Mouse (Mus musculus) hematopoietic stem cell, adult 5-6 weeks (primary cell): ENCODE data around the gene Sugct. TPM values are rescaled to one million over a fixed set of nuclear protein-coding genes. Genes with fewer than 3 reads are reported as not detected.
"Not testable (repeated sequence)": the region's sequence is repeated elsewhere in the genome, so short reads cannot be mapped to it uniquely, and the experiment has no call there.

Experiments used
- ATAC-seq, 2 experiments: fragments of 125-278 bp in 1 of 2; replicated peaks in 1 of 2; 2 replicates each; pipeline ENCODE4 v1.8.0; 2016 to 2017; ENCODE audit warnings: inconsistent platforms in 2 of 2, mild to moderate bottlenecking in 2 of 2, moderate number of reproducible peaks in 2 of 2, low read depth in 1 of 2, moderate TSS enrichment in 1 of 2; ENCODE audit not compliant: low FRiP score in 2 of 2, poor library complexity in 2 of 2, severe bottlenecking in 2 of 2, insufficient read depth in 1 of 2, low TSS enrichment in 1 of 2
- total RNA-seq: library from RNA; stranded (forward); fragments of 172-1452, 232-1000 nt; gene quantifications from 2 replicates; pipeline ENCODE4 v1.2.3, GENCODE M21; 2017

Sugct gene
- total RNA-seq, 1 experiment from 2014 or later, result 6.4 TPM

DNA sequence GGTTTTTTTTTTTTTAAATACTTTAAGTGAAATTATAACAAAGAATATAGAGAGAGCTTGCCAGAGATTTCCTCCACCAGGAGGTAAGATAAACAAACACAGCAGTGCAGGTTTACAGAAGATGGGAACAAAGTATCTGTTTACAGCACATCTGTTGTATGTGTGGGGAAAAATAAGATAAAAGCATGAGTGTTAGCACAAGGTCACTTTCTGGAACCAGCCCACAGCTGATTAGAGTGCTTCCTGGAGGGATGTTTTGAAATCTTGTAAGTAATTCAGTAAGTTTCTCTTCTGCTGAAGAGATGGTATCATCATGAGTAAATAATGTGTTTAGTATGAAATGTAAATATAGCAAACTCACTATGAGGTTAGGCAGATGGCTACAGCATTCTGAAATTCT, 57.3 kb downstream of the Sugct start:
- no peak for ATAC-seq

DNA sequence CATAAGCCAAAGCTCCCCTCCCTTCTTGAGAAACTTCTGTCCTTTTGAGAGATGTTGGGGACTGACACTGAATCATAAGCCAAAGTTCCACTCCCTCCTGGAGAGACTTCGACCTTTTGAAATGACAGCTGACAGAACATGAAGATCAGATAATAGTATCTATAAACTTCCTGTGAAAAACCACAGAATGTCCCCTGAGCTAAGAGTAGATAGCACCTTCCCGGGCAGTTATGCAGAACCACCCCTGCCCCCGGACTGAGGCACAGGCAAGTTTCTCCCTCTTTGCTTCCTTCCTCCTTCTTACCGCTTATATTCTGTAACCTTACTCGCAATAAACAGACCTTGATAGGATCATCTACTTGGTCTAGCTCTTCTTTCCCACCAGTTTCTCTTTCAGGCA, 68.2 kb downstream of the Sugct start:
- ATAC-seq, result no peak

DNA sequence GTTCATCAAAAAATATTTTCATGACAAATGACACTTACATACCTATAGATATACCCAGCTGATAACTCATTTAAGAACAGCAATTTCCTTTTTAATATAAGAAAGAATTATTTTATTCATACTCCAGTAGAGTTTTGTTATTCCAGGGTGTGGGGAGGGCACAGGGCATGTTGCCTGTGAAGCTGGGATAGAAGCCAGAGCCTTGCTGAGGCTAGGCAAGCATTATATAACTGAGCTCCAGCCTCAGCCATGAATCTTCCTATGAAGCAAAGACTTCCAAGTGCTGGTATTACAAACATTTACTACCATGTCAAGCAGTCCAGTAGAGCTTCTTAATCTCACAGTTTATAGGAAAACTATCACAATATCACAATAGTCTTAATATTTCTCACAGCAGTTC, 70.4 kb downstream of the Sugct start:
- no peak for ATAC-seq

DNA sequence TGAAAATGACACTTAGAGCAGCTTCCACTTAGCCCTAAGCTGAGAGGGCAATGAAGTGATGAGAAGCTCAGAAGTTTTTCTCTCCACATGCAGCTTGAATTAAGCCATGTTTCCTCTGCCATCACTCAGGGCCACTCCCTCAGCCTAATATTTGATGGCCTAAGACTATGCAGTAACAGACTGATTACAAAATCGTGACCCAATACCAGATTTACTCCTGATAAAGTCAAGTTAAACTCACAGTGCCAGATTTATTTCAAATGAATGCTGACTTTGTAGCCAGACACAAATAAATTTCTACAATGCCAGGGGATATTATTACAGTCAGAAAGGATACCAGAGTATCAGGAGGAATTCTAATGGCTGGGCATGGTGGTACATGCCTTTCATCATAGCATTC, 89.1 kb downstream of the Sugct start:
- ATAC-seq, result no peak

DNA sequence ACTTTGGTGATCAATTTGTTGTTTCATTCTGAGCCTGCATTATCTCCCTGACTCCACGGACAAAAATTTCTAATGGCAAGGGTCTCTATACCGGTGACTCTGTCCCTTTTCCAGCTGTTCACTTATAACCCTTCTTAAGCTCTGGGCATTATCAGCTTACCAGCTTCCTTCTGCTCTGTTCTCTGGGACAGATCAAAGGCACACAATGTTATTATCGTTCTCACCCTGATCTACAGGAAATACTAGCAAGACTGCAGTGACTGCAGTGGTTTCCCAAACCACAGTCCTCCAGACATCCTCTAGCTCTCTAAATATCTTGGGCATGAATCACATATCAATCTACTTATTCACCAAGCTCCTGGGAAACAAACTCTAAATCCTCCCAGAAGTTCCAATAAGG, 90.7 kb downstream of the Sugct start:
- peak; percentile 71 to 76; a peak in 3 of 4 replicates for ATAC-seq

DNA sequence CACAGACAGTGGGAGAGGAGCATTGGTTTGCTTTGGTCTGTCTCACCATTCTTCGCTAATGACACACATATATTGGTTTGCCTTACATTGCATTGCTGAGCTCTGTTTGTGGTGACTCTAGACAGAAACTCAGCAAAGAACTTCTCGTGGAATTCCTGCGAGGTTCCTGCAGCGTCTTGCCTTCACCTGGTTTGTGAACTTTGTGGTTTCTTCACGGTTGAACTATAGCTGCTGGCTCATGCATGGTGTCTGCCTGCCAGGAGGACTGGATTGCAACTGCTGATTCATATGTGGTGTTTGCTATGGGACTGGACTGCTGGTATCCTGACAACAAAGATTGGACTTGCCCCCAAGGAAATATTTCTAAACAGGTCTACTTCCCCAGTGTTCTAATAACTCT, 91.6 kb downstream of the Sugct start:
- no peak for ATAC-seq

DNA sequence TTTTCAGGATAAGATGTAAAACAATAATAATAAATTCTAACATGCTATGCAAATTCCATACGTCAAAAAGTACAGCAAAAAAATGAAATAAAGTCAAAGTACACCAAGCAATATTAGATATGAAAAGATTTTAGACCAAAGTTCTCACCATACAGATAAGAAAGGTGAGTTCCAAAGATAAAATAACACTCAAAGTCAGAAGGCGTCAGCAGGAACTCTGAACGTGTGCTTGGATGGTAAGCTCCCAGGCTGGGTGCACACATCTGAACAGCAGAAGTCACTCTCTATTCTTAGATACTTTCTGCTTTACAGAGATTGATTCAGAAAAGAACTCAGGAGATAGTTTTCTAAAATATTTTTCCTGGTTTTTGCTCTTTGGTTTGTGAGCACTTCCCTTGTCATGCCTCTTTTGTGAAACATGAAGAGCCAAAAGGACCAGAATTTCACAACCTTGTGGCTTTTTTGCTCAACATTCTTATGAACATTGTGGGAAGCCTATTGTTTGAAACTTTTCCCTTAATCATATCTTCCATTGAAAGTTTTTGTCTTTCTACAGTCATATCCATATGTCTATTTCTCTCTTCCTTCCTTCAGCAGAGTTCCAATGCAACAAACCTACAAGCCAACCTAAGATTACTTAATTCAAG, 110.0 kb downstream of the Sugct start:
- ATAC-seq, result no peak; a peak in 1 of 4 replicates

DNA sequence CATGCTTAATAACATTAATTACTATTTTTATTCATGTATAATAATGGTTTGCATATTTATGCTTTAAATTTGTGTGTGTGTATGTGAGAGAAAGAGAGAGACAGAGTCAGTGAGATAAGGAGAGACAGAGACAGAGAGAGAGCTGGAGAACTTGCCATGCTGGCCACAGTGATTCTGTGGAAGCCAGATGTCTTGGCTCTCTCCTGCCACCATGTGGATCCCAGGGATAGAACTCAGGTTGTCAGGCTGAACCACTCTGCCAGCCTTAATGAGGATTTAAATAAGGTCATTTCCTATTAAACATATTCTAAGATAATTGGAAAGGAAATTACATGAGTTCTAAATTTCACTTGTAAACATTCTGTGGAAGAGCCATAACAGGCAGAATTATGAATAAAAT, 110.5 kb downstream of the Sugct start:
- ATAC-seq, result peak; percentile 67 to 69; a peak in 3 of 4 replicates

DNA sequence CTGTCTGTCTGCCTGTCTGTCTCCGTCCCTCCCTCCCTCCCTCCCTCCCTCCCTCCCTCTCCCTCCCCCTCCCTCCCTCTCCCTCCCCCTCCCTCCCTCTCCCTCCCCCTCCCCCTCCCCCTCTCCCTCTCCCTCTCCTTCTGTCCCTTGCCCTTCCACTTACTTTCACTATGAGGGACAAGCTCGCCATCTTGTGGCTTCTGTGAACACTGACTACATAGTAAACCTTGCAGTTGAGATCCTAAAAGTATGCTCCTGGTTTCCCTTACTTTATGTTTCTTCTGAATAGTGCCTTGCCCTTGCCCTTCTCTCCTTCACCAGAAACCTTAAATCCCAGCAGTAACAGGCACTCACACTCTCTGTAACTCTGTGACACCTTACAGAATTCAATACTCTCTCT, 113.7 kb downstream of the Sugct start:
- ATAC-seq, result no peak

DNA sequence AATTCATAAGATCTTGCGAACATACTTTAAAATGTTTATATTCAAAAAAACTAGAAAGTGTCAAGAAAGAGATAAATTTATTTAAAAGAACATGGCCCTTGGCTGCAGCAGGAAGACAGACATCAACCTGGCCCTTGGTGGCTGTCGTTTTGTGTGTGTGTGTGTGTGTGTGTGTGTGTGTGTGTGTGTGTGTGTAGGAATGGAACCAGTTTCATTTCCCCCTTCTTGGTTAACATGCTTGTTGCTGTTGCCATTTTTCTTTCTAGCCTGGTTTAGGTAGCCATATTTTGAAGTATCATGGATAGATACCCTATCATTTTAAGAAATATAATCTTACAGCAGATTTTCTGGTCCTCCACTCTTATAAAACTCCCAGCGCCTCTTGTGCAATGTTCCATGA, 136.0 kb downstream of the Sugct start:
- no peak for ATAC-seq

DNA sequence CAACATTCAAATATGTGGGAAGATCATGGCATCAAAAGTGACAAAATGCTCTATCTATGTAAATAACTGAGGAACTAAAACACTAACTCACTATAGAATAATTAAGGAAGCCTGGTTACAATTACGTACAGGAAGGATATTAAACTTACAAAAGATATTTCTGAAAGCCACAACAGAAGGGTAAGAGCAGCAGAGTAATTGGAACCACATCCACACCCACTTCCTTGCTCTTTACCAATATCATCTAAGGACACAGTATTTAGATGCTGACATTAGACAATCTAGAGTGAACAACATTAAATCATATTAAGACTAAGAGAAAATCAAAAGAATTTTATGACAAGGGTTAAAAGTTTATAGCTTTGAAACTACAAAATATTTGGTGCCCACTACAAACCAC, 159.0 kb downstream of the Sugct start:
- peak; percentile 73 to 84 for ATAC-seq

DNA sequence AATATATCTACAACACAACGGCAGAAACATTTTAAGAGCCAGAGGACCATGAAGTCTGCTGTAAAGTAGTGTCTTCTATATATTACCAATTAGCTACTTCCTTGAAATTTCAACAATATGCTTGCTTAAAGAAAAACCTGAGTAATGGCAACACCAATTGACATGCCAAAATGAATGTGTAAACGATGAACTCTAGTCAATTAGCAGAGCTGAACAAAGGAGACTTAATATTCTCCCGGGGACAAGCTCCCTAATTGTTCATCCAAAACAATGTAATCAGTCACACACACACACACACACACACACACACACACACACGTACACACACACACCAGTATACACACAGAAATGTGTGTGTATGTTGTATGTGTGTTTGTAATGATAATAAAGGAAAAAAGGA, 160.5 kb downstream of the Sugct start:
- no peak; a peak in 1 of 4 replicates for ATAC-seq

DNA sequence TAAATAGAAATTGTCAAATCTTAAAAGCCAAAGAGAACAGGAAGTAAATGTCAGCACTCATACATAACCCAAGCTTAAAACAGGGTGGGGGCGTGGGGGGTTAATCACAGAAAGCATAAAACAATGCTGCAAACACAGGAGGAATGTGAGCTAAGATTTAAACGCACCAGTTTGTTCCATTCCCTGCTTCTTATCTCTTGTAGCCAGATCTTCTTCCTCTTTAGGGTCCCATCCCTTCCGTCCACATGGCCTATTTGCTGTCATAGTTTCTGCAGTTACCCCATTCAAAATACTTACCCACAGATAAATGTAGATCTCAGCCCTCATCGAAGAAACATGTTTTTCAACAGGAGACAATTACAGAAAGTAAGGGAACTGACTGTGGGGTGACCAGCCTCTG, 160.9 kb downstream of the Sugct start:
- ATAC-seq, result peak; percentile 36 to 65; a peak in 3 of 4 replicates

DNA sequence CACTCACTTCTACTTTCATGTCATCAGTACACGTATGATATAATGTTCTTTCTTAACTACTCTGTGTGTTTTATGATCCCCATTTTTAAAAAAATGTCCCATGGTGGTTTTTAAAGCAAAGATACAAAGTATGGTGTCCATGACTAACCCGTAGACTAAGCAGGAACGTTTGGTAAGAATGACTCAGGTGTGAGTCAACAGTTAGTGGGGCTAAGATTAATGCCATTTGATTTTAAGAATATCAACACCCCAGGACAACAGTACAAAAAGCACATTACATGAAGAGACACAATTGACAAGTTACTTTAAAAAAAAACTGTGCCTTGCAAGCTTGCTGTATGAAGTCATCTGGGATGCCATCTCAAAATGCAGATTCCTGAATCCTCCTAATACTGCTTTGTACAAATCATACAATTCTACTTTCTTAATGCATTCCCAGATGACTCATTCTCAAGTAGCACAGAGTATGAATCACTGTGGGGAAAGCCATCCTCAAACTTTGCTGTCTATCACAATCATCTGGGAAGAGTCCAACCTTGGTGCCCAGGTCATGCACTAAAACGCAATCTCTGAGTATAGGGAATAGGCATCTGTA, 184.1 kb downstream of the Sugct start:
- ATAC-seq, result no peak

DNA sequence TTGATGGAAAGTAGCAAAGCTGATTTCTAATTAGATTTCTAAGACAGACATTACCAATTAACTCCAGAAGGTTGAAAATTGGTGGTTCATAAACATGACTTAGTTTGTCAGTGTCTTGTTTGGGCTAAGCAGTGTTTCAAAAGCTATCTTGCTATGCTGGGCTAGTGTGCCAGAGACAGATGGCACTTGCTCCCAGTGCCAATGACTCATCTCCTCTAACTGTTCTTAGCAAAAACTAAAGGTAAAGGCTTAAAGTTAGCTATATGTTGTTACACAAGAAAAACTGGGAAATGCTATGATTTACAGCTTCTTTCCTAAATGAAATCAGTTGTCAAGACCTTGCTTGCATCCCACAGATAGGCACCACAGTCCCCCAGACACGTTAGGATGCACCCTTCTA, 200.4 kb downstream of the Sugct start:
- ATAC-seq, result no peak

DNA sequence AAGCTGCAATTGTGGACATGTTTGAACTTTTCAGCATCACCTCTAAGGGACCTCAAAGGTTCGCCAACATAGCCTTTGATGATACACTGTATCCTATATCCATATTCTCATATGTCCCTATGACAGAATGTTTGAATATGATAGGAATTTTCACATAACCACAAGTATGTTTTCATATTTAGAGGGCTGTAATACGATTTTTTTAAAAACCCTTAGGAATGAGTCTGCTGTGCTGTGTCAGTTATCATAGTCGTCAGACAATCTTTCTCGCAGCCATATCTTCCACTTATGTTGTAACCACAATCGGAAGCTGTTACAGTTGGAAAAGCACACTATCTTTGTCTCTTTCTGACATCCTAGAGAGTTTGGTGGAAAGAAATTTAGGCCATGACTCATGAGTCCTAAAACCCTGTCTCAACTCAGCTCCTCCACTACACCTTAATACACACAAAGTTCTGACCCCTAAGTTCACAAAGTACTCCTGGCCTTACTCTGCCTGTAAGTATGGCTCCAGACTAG, 201.2 kb downstream of the Sugct start:
- no peak for ATAC-seq

DNA sequence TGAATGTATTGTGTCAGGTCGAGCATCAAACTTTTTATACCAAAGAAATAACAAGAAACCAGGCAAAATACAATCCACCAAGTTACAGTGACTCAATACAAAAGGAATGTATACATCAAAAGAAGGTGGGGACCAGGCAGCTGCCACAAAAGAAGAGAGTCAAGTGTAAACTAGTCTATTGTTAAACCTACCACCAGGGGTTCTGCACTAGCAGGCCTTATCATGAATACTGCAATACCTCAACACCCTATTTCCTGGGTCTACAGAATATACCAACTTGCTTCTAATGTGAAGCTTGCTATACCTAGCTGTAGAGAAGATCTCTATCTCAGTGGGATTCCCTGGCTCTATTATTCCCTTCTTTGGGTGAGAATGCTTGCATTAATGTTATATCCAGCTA, 237.4 kb downstream of the Sugct start:
- not testable (repeated sequence) for ATAC-seq

DNA sequence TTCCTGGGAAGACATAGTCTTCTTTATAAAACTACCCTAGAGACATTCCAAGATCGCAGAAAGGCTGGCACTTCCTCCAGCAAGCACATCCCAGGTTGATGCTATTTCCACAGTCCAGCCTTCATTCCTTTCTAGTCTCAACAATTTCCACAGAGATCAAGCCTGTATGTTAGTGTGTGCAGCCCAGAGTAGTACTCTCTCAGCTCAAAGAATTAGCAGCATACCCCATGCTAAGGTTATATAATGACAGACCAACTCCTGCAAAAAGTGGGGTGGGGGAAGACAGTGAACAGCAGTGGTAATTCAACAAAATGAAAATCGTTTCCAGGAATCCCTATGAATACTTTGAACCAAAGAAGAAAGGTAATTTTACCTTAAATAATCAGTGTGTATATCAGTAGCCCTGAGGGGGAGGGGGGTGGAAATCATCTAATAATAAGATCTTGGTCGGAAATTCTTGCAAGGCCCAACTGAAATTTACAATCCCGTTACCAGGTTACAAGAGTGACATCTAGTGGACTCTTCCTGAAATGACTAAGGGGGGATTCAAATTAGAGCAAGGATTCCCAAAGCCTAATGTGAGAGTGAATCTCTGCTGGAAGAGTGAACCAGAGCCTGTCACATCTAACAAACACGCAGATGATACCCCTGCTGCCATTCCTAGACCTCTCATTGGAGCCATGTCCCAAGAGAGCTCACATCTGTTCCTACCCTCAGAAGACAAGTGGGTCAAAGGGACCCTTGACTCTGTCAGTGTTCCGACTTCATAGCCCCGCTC, 263.0 kb downstream of the Sugct start:
- peak; percentile 78 to 83; a peak in 3 of 4 replicates for ATAC-seq
